ENCODE assay signal across 10 mouse cellular contexts in the genomic region with DNA sequence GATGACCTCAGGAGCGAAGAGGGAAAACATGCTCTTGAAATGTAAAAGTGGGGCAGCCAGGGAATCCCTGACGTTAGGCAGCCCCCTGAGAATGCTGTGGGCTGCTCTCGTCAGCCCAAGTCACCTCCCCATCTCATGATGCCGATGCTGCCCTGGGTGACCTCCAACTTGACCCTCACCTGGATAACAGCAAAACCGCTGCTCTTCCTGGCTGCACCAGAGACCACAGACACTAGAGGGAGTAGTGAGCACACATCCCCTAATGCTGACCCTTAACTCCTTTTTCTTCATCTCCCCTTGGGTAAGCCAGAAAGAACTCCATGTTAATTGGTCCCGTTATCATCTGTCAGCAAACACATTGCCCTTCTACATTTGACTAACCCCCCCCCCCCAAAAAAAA.
DNase-seq lines count a peak whose midpoint lies in the region; ATAC-seq and TF ChIP-seq lines count a peak whose summit lies in the region.
"Had no signal": no experiment of that assay in that cellular context is flagged by ENCODE, and none has a peak within 500 bp of the region (broad histone marks: within the 10 kb centered on the region; RNA-seq: fewer than 3 reads in every experiment).

No protein-coding gene starts in this region.

- H3K4me1 ChIP-seq in cerebellum, adult 2 months (ENCODE audit: control insufficient read depth, insufficient read depth, low read length), result peaks cover 10% of the 10 kb centered on the region
- H3K4me1 ChIP-seq in lung, postnatal 0 days (ENCODE audit: insufficient read depth, low read depth, low read length), result 0 out of 2 replicates have a peak, but pooled peaks cover 4% of the 10 kb centered on the region

- H3K27ac ChIP-seq in cerebellum, adult 2 months (ENCODE audit: insufficient read depth, low read length), result no peak overlapping the region
- H3K27ac ChIP-seq in lung, postnatal 0 days (ENCODE audit: low read length), result no peak overlapping the region
- H3K27ac ChIP-seq: limb, embryonic 15.5 days had no signal

- peak in 1 of 2 experiments; percentile 20 for DNase-seq in cerebellum, adult 2 months
- DNase-seq in cerebellum, adult 11 months, result no peak
- peak; percentile 23 for DNase-seq in lung, postnatal 0 days (ENCODE audit: low spot score)
- no peak for DNase-seq in lung, postnatal 4 days
- peak; percentile 56 for DNase-seq in embryo, embryonic 9.5 days (ENCODE audit: extremely low spot score)
- DNase-seq in mesoderm, embryonic 11.5 days (ENCODE audit: low read depth, low spot score), result peak; percentile 46
- no peak for DNase-seq in left cerebral cortex, adult 8-10 months (ENCODE audit: low spot score in 2 of 2)
- DNase-seq in Muller cell, postnatal 12 days (ENCODE audit: inconsistent ontology term), result no peak
- DNase-seq: heart, postnatal 14 days had no signal

- 71% methylated on average over 6 of the region's 6 CpGs for WGBS in cerebellum, adult 2 months
- 37% methylated on average over 6 of the region's 6 CpGs for WGBS in lung, postnatal 0 days

- no peak for TF ChIP-seq EP300 in lung, postnatal 0 days (IDR thresholded peaks at IDR 0.05)

- TF ChIP-seq POLR2A in cerebellum, adult 2 months (IDR thresholded peaks at IDR 0.05; ENCODE audit: borderline replicate concordance, insufficient read depth, low read length), result no peak

- H3K9ac ChIP-seq in lung, postnatal 0 days (replicated peaks; ENCODE audit: low read depth), result no peak overlapping the region
- H3K9ac ChIP-seq: limb, embryonic 15.5 days had no signal

- no peaks in the 10 kb centered on the region for H3K9me3 ChIP-seq in lung, postnatal 0 days (ENCODE audit: low read length)
- H3K9me3 ChIP-seq: limb, embryonic 15.5 days had no signal

- no peak overlapping the region for H3K4me3 ChIP-seq in cerebellum, adult 2 months (replicated peaks; ENCODE audit: insufficient read depth, low read depth, low read length)
- H3K4me3 ChIP-seq in lung, postnatal 0 days (ENCODE audit: low read depth, low read length), result no peak overlapping the region
- H3K4me3 ChIP-seq: limb, embryonic 15.5 days had no signal

- no peak overlapping the region for H3K4me2 ChIP-seq in lung, postnatal 0 days (replicated peaks; ENCODE audit: low read depth, low read length)
- H3K4me2 ChIP-seq: limb, embryonic 15.5 days had no signal

- H3K27me3 ChIP-seq in cerebellum, adult 2 months (ENCODE audit: control insufficient read depth, insufficient read depth, low read length), result no peaks in the 10 kb centered on the region
- H3K27me3 ChIP-seq in lung, postnatal 0 days (replicated peaks; ENCODE audit: insufficient read depth, low read length), result no peaks in the 10 kb centered on the region
- H3K27me3 ChIP-seq: limb, embryonic 15.5 days had no signal

- no peaks in the 10 kb centered on the region for H3K36me3 ChIP-seq in lung, postnatal 0 days (ENCODE audit: insufficient read depth, low read length)
- H3K36me3 ChIP-seq: limb, embryonic 15.5 days had no signal

- ATAC-seq in lung, postnatal 0 days, result no peak

- peak; percentile 65 for TF ChIP-seq CTCF in cerebellum, adult 2 months (IDR thresholded peaks at IDR 0.05; ENCODE audit: borderline replicate concordance, insufficient read depth, low read depth, low read length)
- TF ChIP-seq CTCF in lung, postnatal 0 days (IDR thresholded peaks at IDR 0.05), result peak; percentile 71

Comparison
In these comparisons a context has a peak if more than half of its experiments do, and no peak if none do; other contexts are left out.
1. DNase-seq: peak in lung, postnatal 0 days (single experiment), embryo, embryonic 9.5 days (single experiment) and mesoderm, embryonic 11.5 days (single experiment); none in cerebellum, adult 11 months (single experiment), lung, postnatal 4 days (0 of 2), left cerebral cortex, adult 8-10 months (0 of 2) and Muller cell, postnatal 12 days (single experiment).